Mouse (Mus musculus): Measurements from ENCODE around the gene Plekhj1. TPM values are rescaled to one million over a fixed set of nuclear protein-coding genes. Genes with fewer than 3 reads are reported as not detected.
"Not testable (repeated sequence)": the region's sequence is repeated elsewhere in the genome, so short reads cannot be mapped to it uniquely, and the experiment has no call there.

Gene Plekhj1
- total RNA-seq, 1 experiment from 2014 or later = 45.6 TPM

- no peak for ATAC-seq (replicated peaks in 1 of 2; ENCODE audit: insufficient read depth in 1 of 2, low FRiP score in 2 of 2, low TSS enrichment in 1 of 2, low read depth in 1 of 2, poor library complexity in 2 of 2, severe bottlenecking in 2 of 2)
Observed at GRCm38 (mm10) chr10:80827870-80828420, 29.5 kb upstream of the Plekhj1 start.

GRCm38 (mm10) chr10:80827063-80827869, 28.8 kb upstream of the Plekhj1 start:
- no peak for ATAC-seq (replicated peaks in 1 of 2; ENCODE audit: insufficient read depth in 1 of 2, low FRiP score in 2 of 2, low TSS enrichment in 1 of 2, low read depth in 1 of 2, poor library complexity in 2 of 2, severe bottlenecking in 2 of 2)

DNA sequence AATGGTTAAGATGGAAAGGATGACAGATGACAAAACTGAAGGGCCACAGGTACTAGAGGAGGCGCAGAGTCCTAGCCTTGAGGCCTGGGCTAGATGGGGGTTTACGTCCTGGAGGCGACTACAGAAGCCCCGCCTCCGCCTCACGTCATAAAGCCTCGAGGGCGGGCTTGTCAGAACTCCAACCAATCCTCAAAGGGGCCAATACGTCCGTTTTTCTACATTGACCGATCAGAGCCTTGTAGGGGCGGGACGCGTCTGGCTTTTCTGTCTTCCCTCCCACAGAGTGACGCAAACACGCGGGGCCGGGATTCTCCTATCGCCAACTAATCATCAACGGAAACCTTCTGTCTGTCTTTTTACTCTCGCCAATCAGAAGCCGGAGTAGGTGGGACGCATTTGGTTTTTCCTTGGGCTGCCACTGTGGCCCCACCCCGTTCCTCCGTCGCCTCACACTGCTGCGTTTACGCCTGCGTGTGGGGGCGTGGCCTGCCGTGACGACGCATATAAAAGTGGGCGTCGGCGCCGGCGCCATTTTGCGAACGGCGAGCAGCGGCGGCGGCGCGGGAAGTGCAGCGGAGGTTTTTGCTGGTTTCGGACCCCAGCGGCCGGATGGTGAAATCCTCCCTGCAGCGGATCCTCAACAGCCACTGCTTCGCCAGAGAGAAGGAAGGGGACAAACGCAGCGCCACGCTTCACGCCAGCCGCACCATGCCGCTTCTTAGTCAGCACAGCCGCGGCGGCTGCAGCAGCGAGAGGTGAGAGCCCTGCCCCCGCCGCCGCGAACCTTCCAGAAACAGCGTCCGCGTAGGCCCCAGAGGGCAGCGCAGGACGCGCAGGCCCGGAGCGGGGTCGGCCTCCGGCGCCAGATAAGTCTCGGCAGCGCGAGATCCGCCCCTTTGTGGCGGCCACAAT, 28.0 kb upstream of the Plekhj1 start, which contains the start of gene Oaz1:
Gene Oaz1 (plus strand): TSS at position 506 of the 912 bp plus-strand sequence.
- peak; percentile 87 to 88 for ATAC-seq (replicated peaks in 1 of 2; ENCODE audit: insufficient read depth in 1 of 2, low FRiP score in 2 of 2, low TSS enrichment in 1 of 2, low read depth in 1 of 2, poor library complexity in 2 of 2, severe bottlenecking in 2 of 2)

DNA sequence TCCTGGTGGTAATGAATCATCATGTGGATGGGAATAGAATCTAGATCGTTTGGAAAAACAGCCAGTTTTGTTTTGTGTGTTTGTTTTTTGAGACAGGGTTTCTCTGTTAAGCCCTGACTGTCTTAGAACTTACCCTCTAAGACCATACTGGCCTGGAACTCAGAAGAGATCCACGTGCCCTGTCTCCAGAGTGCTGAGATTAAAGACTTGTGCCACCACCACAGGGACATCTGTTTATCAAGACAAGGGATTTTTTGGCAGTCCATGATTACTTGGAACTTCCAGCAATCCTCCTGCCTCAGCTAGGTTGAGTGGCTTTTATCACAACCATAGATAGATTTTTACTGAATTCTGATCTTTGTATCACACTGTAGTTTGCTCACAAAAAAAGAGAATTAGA, 26.4 kb upstream of the Plekhj1 start:
- ATAC-seq (replicated peaks in 1 of 2; ENCODE audit: insufficient read depth in 1 of 2, low FRiP score in 2 of 2, low TSS enrichment in 1 of 2, low read depth in 1 of 2, poor library complexity in 2 of 2, severe bottlenecking in 2 of 2) = no peak

DNA sequence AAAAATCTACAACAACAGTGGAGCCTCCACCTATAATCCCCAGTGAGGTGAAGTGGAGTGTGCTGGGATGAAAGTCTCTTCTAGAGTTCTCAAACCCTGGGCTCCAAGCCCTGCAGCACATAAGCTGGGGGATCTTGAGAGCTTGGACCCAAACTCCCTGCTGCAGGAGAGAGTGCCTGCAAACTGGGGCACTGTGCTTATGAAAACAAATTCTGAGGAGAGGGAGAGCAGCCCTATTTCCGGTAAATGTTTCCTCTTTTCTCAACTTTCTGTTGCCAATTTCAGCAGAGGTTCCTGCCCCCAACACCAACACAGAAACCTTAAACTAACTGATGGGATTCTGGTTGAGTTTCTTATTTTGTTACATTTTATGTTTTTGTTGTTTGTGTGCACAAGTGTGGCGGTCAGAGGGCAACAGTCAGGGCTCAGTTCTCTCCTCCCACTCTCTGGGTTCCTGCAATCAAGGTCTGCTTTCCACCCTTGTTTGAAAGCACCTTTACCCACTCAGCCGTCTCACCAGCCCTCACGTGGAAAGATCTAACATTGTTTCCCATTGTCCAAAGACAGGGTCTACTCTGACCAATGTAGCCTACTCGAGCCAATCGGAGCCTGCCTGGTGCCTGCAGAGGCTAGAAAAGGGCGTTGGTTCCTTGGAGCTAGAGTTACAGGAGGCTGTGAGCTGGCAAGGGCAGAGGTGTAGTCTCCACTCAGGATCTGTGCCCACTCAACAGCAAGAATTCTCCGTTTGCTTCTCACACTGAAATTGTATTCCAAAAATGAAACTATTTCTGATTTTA, 25.6 kb upstream of the Plekhj1 start:
- ATAC-seq (replicated peaks in 1 of 2; ENCODE audit: insufficient read depth in 1 of 2, low FRiP score in 2 of 2, low TSS enrichment in 1 of 2, low read depth in 1 of 2, poor library complexity in 2 of 2, severe bottlenecking in 2 of 2) = no peak

GRCm38 (mm10) chr10:80823316-80823715, 24.9 kb upstream of the Plekhj1 start:
- ATAC-seq (replicated peaks in 1 of 2; ENCODE audit: insufficient read depth in 1 of 2, low FRiP score in 2 of 2, low TSS enrichment in 1 of 2, low read depth in 1 of 2, poor library complexity in 2 of 2, severe bottlenecking in 2 of 2) = no peak

GRCm38 (mm10) chr10:80822528-80822927, 24.1 kb upstream of the Plekhj1 start:
- no peak for ATAC-seq (replicated peaks in 1 of 2; ENCODE audit: insufficient read depth in 1 of 2, low FRiP score in 2 of 2, low TSS enrichment in 1 of 2, low read depth in 1 of 2, poor library complexity in 2 of 2, severe bottlenecking in 2 of 2)

DNA sequence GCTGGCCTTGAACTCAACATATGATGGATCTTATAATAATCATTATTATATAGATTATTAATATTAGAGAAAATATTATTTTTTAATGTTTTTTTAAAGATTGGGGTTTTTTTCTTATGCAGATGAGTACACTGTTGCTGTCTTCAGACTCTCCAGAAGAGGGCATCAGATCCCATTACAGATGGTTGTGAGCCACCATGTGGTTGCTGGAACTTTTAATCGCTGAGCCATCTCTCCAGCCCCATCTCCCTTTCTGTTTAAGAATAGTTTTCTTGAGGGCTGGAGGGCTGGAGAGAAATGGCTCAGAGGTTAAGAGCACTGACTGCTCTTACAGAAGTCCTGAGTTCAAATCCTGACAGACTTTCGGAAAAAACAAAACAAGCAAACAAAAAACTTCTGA, 23.6 kb upstream of the Plekhj1 start:
- no peak for ATAC-seq (replicated peaks in 1 of 2; ENCODE audit: insufficient read depth in 1 of 2, low FRiP score in 2 of 2, low TSS enrichment in 1 of 2, low read depth in 1 of 2, poor library complexity in 2 of 2, severe bottlenecking in 2 of 2)

DNA sequence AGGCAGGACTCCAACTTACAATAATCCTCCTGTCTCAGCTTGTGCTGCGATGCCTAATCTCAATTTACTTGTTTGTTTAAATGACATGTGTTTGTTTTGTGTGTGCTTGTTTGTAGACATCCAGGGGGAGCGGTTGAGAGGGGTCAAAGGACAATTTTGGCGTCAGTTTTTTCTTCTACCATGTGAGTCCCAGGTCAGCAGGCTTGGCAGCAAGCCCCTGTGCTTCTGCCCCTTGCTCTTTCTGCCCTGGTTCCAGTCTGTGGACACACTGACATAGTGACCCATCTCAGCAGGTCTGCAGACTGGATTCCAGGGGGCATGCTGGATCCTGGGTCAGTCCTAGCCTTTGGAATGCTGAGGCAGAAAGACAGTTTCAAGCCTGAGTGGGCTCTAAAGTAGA, 21.0 kb upstream of the Plekhj1 start:
- no peak for ATAC-seq (replicated peaks in 1 of 2; ENCODE audit: insufficient read depth in 1 of 2, low FRiP score in 2 of 2, low TSS enrichment in 1 of 2, low read depth in 1 of 2, poor library complexity in 2 of 2, severe bottlenecking in 2 of 2)

DNA sequence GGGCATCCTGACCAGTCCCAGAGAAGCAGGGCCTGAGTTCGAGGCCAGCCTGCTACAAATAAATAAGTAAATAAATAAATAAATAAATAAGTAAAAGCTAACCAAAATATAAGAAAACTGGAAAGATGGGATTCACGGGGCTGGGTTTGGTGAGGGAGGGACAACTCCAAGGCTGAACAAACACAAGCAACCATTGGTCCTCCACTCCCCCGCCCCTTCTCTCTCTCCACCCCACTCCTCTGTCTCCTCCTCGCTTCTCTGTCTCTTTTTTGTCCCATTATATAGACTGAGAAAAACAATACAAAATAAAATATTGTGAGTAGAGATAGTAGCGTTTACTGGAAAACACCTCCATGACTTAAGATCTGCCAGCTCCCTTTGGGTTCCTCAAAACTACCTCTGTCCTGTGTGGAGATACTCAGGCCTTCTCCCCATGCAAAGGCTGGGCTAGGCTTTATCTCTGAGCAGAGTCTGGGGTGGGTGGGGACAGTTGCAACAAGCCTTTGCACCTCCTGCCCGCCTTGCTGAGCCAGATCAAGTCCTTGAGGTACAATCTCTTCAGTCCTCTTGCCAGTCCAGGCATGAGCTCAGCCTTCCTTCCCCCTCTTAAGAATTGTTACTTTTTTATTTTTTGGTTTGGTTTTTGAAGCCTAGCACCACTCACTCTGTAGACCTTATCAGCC, 20.3 kb upstream of the Plekhj1 start:
- ATAC-seq (replicated peaks in 1 of 2; ENCODE audit: insufficient read depth in 1 of 2, low FRiP score in 2 of 2, low TSS enrichment in 1 of 2, low read depth in 1 of 2, poor library complexity in 2 of 2, severe bottlenecking in 2 of 2) = peak; percentile 17 to 22; a peak in 1 of 4 replicates

GRCm38 (mm10) chr10:80817955-80818354, 19.5 kb upstream of the Plekhj1 start:
- not testable (repeated sequence) for ATAC-seq (replicated peaks in 1 of 2; ENCODE audit: insufficient read depth in 1 of 2, low FRiP score in 2 of 2, low TSS enrichment in 1 of 2, low read depth in 1 of 2, poor library complexity in 2 of 2, severe bottlenecking in 2 of 2)

- no peak for ATAC-seq (replicated peaks in 1 of 2; ENCODE audit: insufficient read depth in 1 of 2, low FRiP score in 2 of 2, low TSS enrichment in 1 of 2, low read depth in 1 of 2, poor library complexity in 2 of 2, severe bottlenecking in 2 of 2)
Observed at GRCm38 (mm10) chr10:80817164-80817563, 18.7 kb upstream of the Plekhj1 start.

GRCm38 (mm10) chr10:80816303-80816702, 17.9 kb upstream of the Plekhj1 start:
- ATAC-seq (replicated peaks in 1 of 2; ENCODE audit: insufficient read depth in 1 of 2, low FRiP score in 2 of 2, low TSS enrichment in 1 of 2, low read depth in 1 of 2, poor library complexity in 2 of 2, severe bottlenecking in 2 of 2) = not testable (repeated sequence)

- ATAC-seq (replicated peaks in 1 of 2; ENCODE audit: insufficient read depth in 1 of 2, low FRiP score in 2 of 2, low TSS enrichment in 1 of 2, low read depth in 1 of 2, poor library complexity in 2 of 2, severe bottlenecking in 2 of 2) = no peak
Observed at GRCm38 (mm10) chr10:80814800-80815199, 16.4 kb upstream of the Plekhj1 start.

DNA sequence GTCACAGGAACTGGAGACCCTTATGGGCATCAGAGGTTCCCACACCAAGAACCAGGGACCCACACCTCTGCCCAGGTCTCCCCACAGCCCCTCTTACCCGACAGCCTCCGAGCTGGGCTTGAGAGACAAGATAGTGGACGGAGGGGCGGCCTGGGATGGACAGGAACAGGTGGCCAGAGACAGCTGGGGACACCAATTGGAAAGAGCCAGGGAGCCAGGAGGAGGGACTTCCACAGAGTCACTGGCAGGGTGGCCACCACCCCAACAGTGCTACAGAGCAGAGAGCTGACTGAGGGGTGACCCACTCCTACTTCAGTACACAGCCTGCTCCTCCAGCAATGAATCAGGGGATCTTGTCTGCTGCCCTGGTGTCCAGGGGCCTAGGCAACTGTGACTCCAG, 14.9 kb upstream of the Plekhj1 start, which contains the start of gene Jsrp1:
Gene Jsrp1 (minus strand): TSS at position 133 of the 400 bp plus-strand sequence.
- 0 out of 4 replicates have a peak, but pooled peaks of 1 of the 2 experiments have one; percentile 12 for ATAC-seq (replicated peaks in 1 of 2; ENCODE audit: insufficient read depth in 1 of 2, low FRiP score in 2 of 2, low TSS enrichment in 1 of 2, low read depth in 1 of 2, poor library complexity in 2 of 2, severe bottlenecking in 2 of 2)

- ATAC-seq (replicated peaks in 1 of 2; ENCODE audit: insufficient read depth in 1 of 2, low FRiP score in 2 of 2, low TSS enrichment in 1 of 2, low read depth in 1 of 2, poor library complexity in 2 of 2, severe bottlenecking in 2 of 2) = no peak
Observed at GRCm38 (mm10) chr10:80812391-80813041, 14.1 kb upstream of the Plekhj1 start.

Measured in hematopoietic stem cell, adult 5-6 weeks (primary cell).